Mouse (Mus musculus) lung, postnatal 10 days (tissue): Measurements from ENCODE around the gene Pstk.
"Not testable (repeated sequence)": the region's sequence is repeated elsewhere in the genome, so short reads cannot be mapped to it uniquely, and the experiment has no call there.

Source experiments
- DNase-seq: peaks from one replicate; pipeline ENCODE4 v3.0.0; 2021

The Pstk gene

GRCm38 (mm10) chr7:131370648-131371469 is at the start of gene Pstk:
Gene Pstk (plus strand): TSS chr7:131371141.
- peak; percentile 89 for DNase-seq

- DNase-seq, result no peak
Measured at GRCm38 (mm10) chr7:131322192-131322591, 48.7 kb upstream of the Pstk start, which contains the start of gene Cuzd1. Gene Cuzd1 (minus strand): TSS chr7:131322292.

GRCm38 (mm10) chr7:131327054-131327453 is 43.9 kb upstream of the Pstk start:
- DNase-seq, result no peak

- DNase-seq, result no peak
Measured at GRCm38 (mm10) chr7:131329416-131329815, 41.5 kb upstream of the Pstk start, which contains the start of gene Fam24b. Gene Fam24b (minus strand): TSS chr7:131329516.

GRCm38 (mm10) chr7:131331688-131332087 is 39.3 kb upstream of the Pstk start:
- DNase-seq, result no peak

- no peak for DNase-seq
Measured at GRCm38 (mm10) chr7:131333564-131333963, 37.4 kb upstream of the Pstk start, which contains the start of gene Fam24a. Gene Fam24a (plus strand): TSS chr7:131333864.

GRCm38 (mm10) chr7:131337502-131338068 is 33.4 kb upstream of the Pstk start:
- no peak for DNase-seq

- no peak for DNase-seq
Measured at GRCm38 (mm10) chr7:131345856-131346541, 24.9 kb upstream of the Pstk start.

- no peak for DNase-seq
Measured at GRCm38 (mm10) chr7:131356105-131356504, 14.8 kb upstream of the Pstk start.

- DNase-seq, result no peak
Measured at GRCm38 (mm10) chr7:131362269-131362614, 8.7 kb upstream of the Pstk start.

- DNase-seq, result peak; percentile 97
Measured at GRCm38 (mm10) chr7:131362615-131363300, 8.2 kb upstream of the Pstk start, which contains the start of gene 2310057M21Rik. Gene 2310057M21Rik (minus strand): TSS chr7:131362759.

GRCm38 (mm10) chr7:131364131-131364530 is 6.8 kb upstream of the Pstk start:
- no peak for DNase-seq

GRCm38 (mm10) chr7:131371470-131371860 is 524 bp downstream of the Pstk start:
- no peak for DNase-seq

- no peak for DNase-seq
Measured at GRCm38 (mm10) chr7:131371880-131372651, 1.1 kb downstream of the Pstk start.

- not testable (repeated sequence) for DNase-seq
Measured at GRCm38 (mm10) chr7:131391761-131392160, 20.8 kb downstream of the Pstk start.

GRCm38 (mm10) chr7:131409321-131409987 is 38.5 kb downstream of the Pstk start:
- DNase-seq, result peak; percentile 9

GRCm38 (mm10) chr7:131409988-131410385 is 39.0 kb downstream of the Pstk start:
- no peak for DNase-seq

- peak; percentile 100 for DNase-seq
Measured at GRCm38 (mm10) chr7:131410416-131411058, 39.6 kb downstream of the Pstk start, which contains the start of the genes Ikzf5 and Acadsb. Gene Ikzf5 (minus strand): TSS chr7:131410521. Gene Acadsb (plus strand): TSS chr7:131410601.

GRCm38 (mm10) chr7:131411221-131411940 is 40.4 kb downstream of the Pstk start:
- peak; percentile 76 for DNase-seq

- DNase-seq, result no peak
Measured at GRCm38 (mm10) chr7:131411941-131412270, 41.0 kb downstream of the Pstk start.
